Mouse (Mus musculus) C2C12 (cell line): ENCODE data around the gene Ndufaf3. TPM values are rescaled to one million over a fixed set of nuclear protein-coding genes. Genes with fewer than 3 reads are reported as not detected.

Source experiments
- H3K27me3 ChIP-seq: one replicate; pipeline ENCODE4 v1.6.1; 2011; ENCODE audit not compliant: control insufficient read depth, insufficient read depth, insufficient read length
- H3K36me3 ChIP-seq: one replicate; pipeline ENCODE4 v1.6.1; 2011; ENCODE audit not compliant: control insufficient read depth, insufficient read depth
- H3K4me3 ChIP-seq: one replicate; pipeline ENCODE4 v1.5.1; 2011; ENCODE audit warnings: mild to moderate bottlenecking, control low read depth; ENCODE audit not compliant: poor library complexity, insufficient read depth, severe bottlenecking
- H3K79me2 ChIP-seq: one replicate; pipeline ENCODE4 v1.6.1; 2011; ENCODE audit not compliant: control insufficient read depth, insufficient read depth
- H3K79me3 ChIP-seq: one replicate; pipeline ENCODE4 v1.6.1; 2011; ENCODE audit warnings: low read depth, control low read depth
- H3ac ChIP-seq: one replicate; pipeline ENCODE3; 2011; ENCODE audit warnings: low read depth; ENCODE audit not compliant: control insufficient read depth, insufficient read length
- CEBPB ChIP-seq: IDR thresholded peaks from one replicate; pipeline ENCODE4 v1.6.1; 2011; ENCODE audit warnings: low read depth, mild to moderate bottlenecking, control low read depth, moderate library complexity
- CTCF ChIP-seq: IDR thresholded peaks from one replicate; pipeline ENCODE4 v1.5.1; 2011; ENCODE audit not compliant: control insufficient read depth, insufficient read depth, insufficient read length
- FOSL1 ChIP-seq: IDR thresholded peaks from one replicate; pipeline ENCODE4 v1.8.0; 2011; ENCODE audit warnings: mild to moderate bottlenecking, low read length; ENCODE audit not compliant: poor library complexity, insufficient read depth, severe bottlenecking
- MAX ChIP-seq: IDR thresholded peaks from one replicate; pipeline ENCODE4 v1.6.1; 2011; ENCODE audit warnings: mild to moderate bottlenecking, control low read depth
- MYOD1 ChIP-seq: IDR thresholded peaks from one replicate; pipeline ENCODE4 v1.6.1; 2011; ENCODE audit warnings: low read depth; ENCODE audit not compliant: control insufficient read depth, insufficient read length
- MYOG ChIP-seq: IDR thresholded peaks from one replicate; pipeline ENCODE4 v1.6.1; 2011; ENCODE audit not compliant: control insufficient read depth, insufficient read length; ENCODE audit errors: extremely low read depth
- USF1 ChIP-seq: IDR thresholded peaks from one replicate; pipeline ENCODE4 v1.6.1; 2011; ENCODE audit warnings: low read depth, mild to moderate bottlenecking, control low read depth, moderate library complexity
- microRNA-seq: library from miRNA; unstranded; fragments of <30 nt; microRNA quantifications from one replicate; pipeline ENCODE4, GENCODE M21; 2019; ENCODE audit warnings: borderline microRNAs expressed
- polyA plus RNA-seq: library from polyadenylated mRNA; unstranded; fragments of >200 nt; fragmentation: generic; extraction: Trizol; gene quantifications from one replicate; pipeline ENCODE4 v1.2.1, GENCODE M21; 2012; ENCODE audit warnings: missing spikeins

Gene Ndufaf3
- polyA plus RNA-seq, 1 experiment = 6.8 TPM

- H3K79me3 ChIP-seq = peaks cover 47% of the 10 kb centered on the region
- H3ac ChIP-seq = peak overlapping the region; percentile 92
- peaks cover 51% of the 10 kb centered on the region for H3K79me2 ChIP-seq
- no peaks in the 10 kb centered on the region for H3K27me3 ChIP-seq
- H3K4me3 ChIP-seq = peak overlapping the region; percentile 72
- peaks cover 47% of the 10 kb centered on the region for H3K36me3 ChIP-seq
- TF ChIP-seq USF1 = no peak
- TF ChIP-seq MYOD1 = no peak
- TF ChIP-seq CEBPB = no peak
- TF ChIP-seq CTCF = no peak
- no peak for TF ChIP-seq FOSL1
- TF ChIP-seq MAX = no peak
- no peak for TF ChIP-seq MYOG
Measured at GRCm38 (mm10) chr9:108517253-108517930, 49.8 kb downstream of the Ndufaf3 start.

- Histone ChIP-seq H3ac (peak within 1 kb of the TSS; percentile 92), H3K36me3 (peaks cover 55% of the 10 kb centered on the region), H3K4me3 (peak within 1 kb of the TSS; percentile 72), H3K27me3 (no peaks in the 10 kb centered on the region), H3K79me3 (peaks cover 39% of the 10 kb centered on the region), H3K79me2 (peaks cover 44% of the 10 kb centered on the region)
- TF ChIP-seq CEBPB = no peak
- TF ChIP-seq CTCF = no peak
- TF ChIP-seq USF1 = no peak
- no peak for TF ChIP-seq FOSL1
- no peak for TF ChIP-seq MYOG
- no peak for TF ChIP-seq MYOD1
- TF ChIP-seq MAX = peak; percentile 69
Measured at GRCm38 (mm10) chr9:108516380-108517251, 50.6 kb downstream of the Ndufaf3 start, which contains the start of gene Qrich1. Gene Qrich1 (plus strand): TSS chr9:108516806.

Small RNAs within 50 kb of the gene (microRNA-seq; reads per million reads assigned to microRNA genes)
- 0.12 reads per million for gene Gm24083
- not detected for gene Mir191
- 1,668 reads per million, percentile 89 among the genes with 10 or more reads in this experiment for gene Mir425

Other genes with a start within 250 kb of the Ndufaf3 start
- 667 TPM for gene Gpx1, start 228.5 kb downstream of the Ndufaf3 start, polyA plus RNA-seq
- gene Usp4, start 219.6 kb downstream of the Ndufaf3 start, polyA plus RNA-seq = 82.3 TPM
- gene 1700102P08Rik, start 174.6 kb downstream of the Ndufaf3 start, polyA plus RNA-seq = 0.16 TPM
- not detected for gene Ccdc36, start 138.9 kb downstream of the Ndufaf3 start, polyA plus RNA-seq
- gene BC048562, start 131.0 kb downstream of the Ndufaf3 start, polyA plus RNA-seq = not detected
- gene Ccdc71, start 106.9 kb downstream of the Ndufaf3 start, polyA plus RNA-seq = 35.2 TPM
- gene Klhdc8b, start 105.9 kb downstream of the Ndufaf3 start, polyA plus RNA-seq = 1.4 TPM
- gene Lamb2, start 87.7 kb downstream of the Ndufaf3 start, polyA plus RNA-seq = 36.3 TPM
- 70.8 TPM for gene Usp19, start 76.8 kb downstream of the Ndufaf3 start, polyA plus RNA-seq
- 203 TPM for gene Qars, start 59.7 kb downstream of the Ndufaf3 start, polyA plus RNA-seq
- 58.2 TPM for gene Qrich1, start 50.6 kb downstream of the Ndufaf3 start, polyA plus RNA-seq
- 332 TPM for gene Impdh2, start 7.1 kb downstream of the Ndufaf3 start, polyA plus RNA-seq
- 56.1 TPM for gene Dalrd3, start 2.5 kb upstream of the Ndufaf3 start, polyA plus RNA-seq
- gene Wdr6, start 11.3 kb upstream of the Ndufaf3 start, polyA plus RNA-seq = 52.9 TPM
- 1.3 TPM for gene P4htm, start 30.2 kb upstream of the Ndufaf3 start, polyA plus RNA-seq
- gene Arih2, start 82.0 kb upstream of the Ndufaf3 start, polyA plus RNA-seq = 30.5 TPM
- gene Slc25a20, start 94.7 kb upstream of the Ndufaf3 start, polyA plus RNA-seq = 20.6 TPM
- 19.4 TPM for gene Prkar2a, start 121.9 kb upstream of the Ndufaf3 start, polyA plus RNA-seq
- gene Ip6k2, start 216.4 kb upstream of the Ndufaf3 start, polyA plus RNA-seq = 37.1 TPM
- gene Nckipsd, start 240.9 kb upstream of the Ndufaf3 start, polyA plus RNA-seq = 7.5 TPM